ENCODE assay signal across 27 mouse cellular contexts in the genomic region with DNA sequence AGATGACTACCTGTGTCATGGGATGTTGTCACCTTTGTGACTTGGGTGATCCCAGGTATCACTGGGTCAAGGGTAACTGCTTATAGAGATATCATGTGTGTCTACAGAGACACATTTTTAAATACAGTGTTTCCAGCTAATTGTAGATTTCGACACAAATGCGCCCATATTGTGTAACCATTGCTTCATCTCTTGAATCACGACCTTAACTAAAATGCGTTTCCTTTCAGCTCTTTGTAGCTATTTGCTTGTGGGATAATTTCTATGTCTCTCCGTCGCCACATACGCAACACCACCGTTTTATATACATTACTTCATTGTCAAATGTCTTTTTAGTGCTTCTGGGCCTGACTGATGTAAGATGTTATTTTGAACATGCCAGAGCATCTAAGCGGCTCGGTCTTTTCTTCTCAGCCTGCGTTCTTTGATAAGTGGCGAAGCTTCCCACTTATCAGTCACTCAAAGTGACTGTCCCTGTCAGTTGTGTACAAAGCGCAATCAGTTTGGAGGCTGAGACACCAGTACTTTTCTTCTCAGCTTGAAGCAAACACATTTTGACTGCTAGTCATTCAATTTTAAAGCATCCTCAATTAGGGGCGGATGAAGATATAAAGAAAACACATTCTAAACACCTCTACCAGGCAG.
DNase-seq lines count a peak whose midpoint lies in the region; ATAC-seq lines count a peak whose summit lies in the region.
"Had no signal": no experiment of that assay in that cellular context is flagged by ENCODE, and none has a peak within 500 bp of the region (broad histone marks: within the 10 kb centered on the region; RNA-seq: fewer than 3 reads in every experiment).

No protein-coding gene starts in this region.

- no peak overlapping the region for H3K9ac ChIP-seq in liver, embryonic 11.5 days (ENCODE audit: low read depth, low read length)
- H3K9ac ChIP-seq: forebrain, embryonic 12.5 days; heart, embryonic 13.5 days; hindbrain, embryonic 13.5 days; limb, embryonic 15.5 days; neural tube, embryonic 13.5 days; stomach, embryonic 15.5 days had no signal

- no peaks in the 10 kb centered on the region for H3K27me3 ChIP-seq in liver, embryonic 11.5 days (replicated peaks; ENCODE audit: control insufficient read depth, insufficient read depth, low read length)
- H3K27me3 ChIP-seq: forebrain, embryonic 12.5 days; heart, embryonic 13.5 days; hindbrain, embryonic 13.5 days; limb, embryonic 15.5 days; neural tube, embryonic 13.5 days; stomach, embryonic 15.5 days had no signal

- no peaks in the 10 kb centered on the region for H3K36me3 ChIP-seq in liver, embryonic 11.5 days (ENCODE audit: control insufficient read depth, insufficient read depth, low read length)
- H3K36me3 ChIP-seq: hindbrain, embryonic 13.5 days; limb, embryonic 15.5 days had no signal

- no peak overlapping the region for H3K4me3 ChIP-seq in liver, embryonic 11.5 days (ENCODE audit: low read depth, low read length)
- H3K4me3 ChIP-seq: forebrain, embryonic 12.5 days; heart, adult 2 months; heart, embryonic 13.5 days; hindbrain, embryonic 13.5 days; limb, embryonic 15.5 days; myocyte; neural tube, embryonic 13.5 days; stomach, embryonic 15.5 days had no signal

- H3K4me2 ChIP-seq in liver, embryonic 11.5 days, result no peak overlapping the region
- H3K4me2 ChIP-seq: forebrain, embryonic 12.5 days; heart, embryonic 13.5 days; hindbrain, embryonic 13.5 days; limb, embryonic 15.5 days; neural tube, embryonic 13.5 days; stomach, embryonic 15.5 days had no signal

- no peak overlapping the region for H3K27ac ChIP-seq in liver, embryonic 11.5 days (ENCODE audit: low read depth, low read length)
- H3K27ac ChIP-seq: forebrain, embryonic 12.5 days; heart, adult 2 months; heart, embryonic 13.5 days; hindbrain, embryonic 13.5 days; kidney, postnatal 0 days; limb, embryonic 15.5 days; macrophage; neural tube, embryonic 13.5 days; stomach, embryonic 15.5 days had no signal

- no peaks in the 10 kb centered on the region for H3K9me3 ChIP-seq in liver, embryonic 11.5 days (ENCODE audit: control insufficient read depth, low read length)
- H3K9me3 ChIP-seq: forebrain, embryonic 12.5 days; heart, embryonic 13.5 days; hindbrain, embryonic 13.5 days; limb, embryonic 15.5 days; neural tube, embryonic 13.5 days; stomach, embryonic 15.5 days had no signal

- WGBS in liver, embryonic 11.5 days, result 72% methylated on average over 14 of the region's 14 CpGs

- H3K4me1 ChIP-seq in liver, embryonic 11.5 days (replicated peaks; ENCODE audit: control insufficient read depth, insufficient read depth, low read length), result no peaks in the 10 kb centered on the region
- H3K4me1 ChIP-seq: forebrain, embryonic 12.5 days; heart, embryonic 13.5 days; hindbrain, embryonic 13.5 days; limb, embryonic 15.5 days; neural tube, embryonic 13.5 days; stomach, embryonic 15.5 days had no signal

- 0 out of 2 replicates have a peak, but pooled peaks have one; percentile 15 for ATAC-seq in liver, embryonic 11.5 days (replicated peaks; ENCODE audit: low FRiP score)
- ATAC-seq in megakaryocyte progenitor cell, adult 5-6 weeks (replicated peaks; ENCODE audit: poor library complexity), result peak; percentile 71
- ATAC-seq: activated CD4-positive, CD25-positive, alpha-beta regulatory T cell, adult 4 months; midbrain, embryonic 16.5 days had no signal

- DNase-seq in liver, embryonic 11.5 days (ENCODE audit: low spot score), result no peak
- DNase-seq in liver (no peak), adipocyte (ENCODE audit: low spot score) (peak; percentile 12)
- DNase-seq in fat pad, adult 2 months (ENCODE audit: extremely low read depth, low read depth, low spot score), result peak; percentile 1
- DNase-seq in urinary bladder, postnatal 4 days (ENCODE audit: low spot score in 2 of 2), result no peak
- no peak for DNase-seq in frontal cortex, postnatal 10 days (ENCODE audit: low spot score in 2 of 2)
- DNase-seq: adrenal gland, postnatal 10 days; cerebellum, adult 9-11 months; gastrocnemius, postnatal 10 days; heart, adult 2 months; kidney, adult 2 months; left cerebral cortex, postnatal 4 days; right cerebral cortex, postnatal 4 days; thymus, adult 18-20 months; thymus, postnatal 4 days had no signal

Comparison
In these comparisons a context has a peak if more than half of its experiments do, and no peak if none do; other contexts are left out.
1. DNase-seq: peak in adipocyte (single experiment) and fat pad, adult 2 months (single experiment); none in liver, embryonic 11.5 days (single experiment), liver (single experiment), urinary bladder, postnatal 4 days (0 of 2) and frontal cortex, postnatal 10 days (0 of 2).